Comparison of ENCODE assay signal across 28 mouse cellular contexts in genomic region chrX:130212759-130213158, GRCm38 (mm10).
DNase-seq lines count a peak whose midpoint lies in the region; ATAC-seq and TF ChIP-seq lines count a peak whose summit lies in the region.
"Had no signal": no experiment of that assay in that cellular context is flagged by ENCODE, and none has a peak within 500 bp of the region (broad histone marks: within the 10 kb centered on the region; RNA-seq: fewer than 3 reads in every experiment).

No protein-coding gene starts in this region.

- DNase-seq in G1E (ENCODE audit: low spot score): no peak
- DNase-seq in c-Kit-positive CD71-negative TER-119-negative erythroid progenitor cells, embryonic 14.5 days (ENCODE audit: low read depth): peak; percentile 12
- no peak for DNase-seq in yolk sac, embryonic 10.5 days (ENCODE audit: low spot score)
- DNase-seq in kidney, adult 8-10 months: no peak
- DNase-seq: adrenal gland, adult 2 months; cerebellum, adult 18-20 months; cerebellum, postnatal 25 days; embryo, embryonic 11 days; heart, adult 18-20 months; heart, postnatal 14 days; kidney, adult 18-20 months; layer of hippocampus, adult 9-11 months; lung, postnatal 10 days; right cerebral cortex, postnatal 14 days; thymus, postnatal 36 days had no signal

- WGBS in liver, embryonic 12.5 days (ENCODE audit: insufficient replicate concordance): 22% methylated on average over 4 of the region's 4 CpGs

- H3K27me3 ChIP-seq in G1E (ENCODE audit: insufficient read depth, low read length): no peaks in the 10 kb centered on the region
- no peaks in the 10 kb centered on the region for H3K27me3 ChIP-seq in liver, embryonic 12.5 days (replicated peaks)
- H3K27me3 ChIP-seq: embryonic facial prominence, embryonic 15.5 days; heart, embryonic 13.5 days; midbrain, embryonic 13.5 days; neural tube, embryonic 12.5 days; stomach, embryonic 15.5 days had no signal

- H3K4me3 ChIP-seq in G1E (ENCODE audit: low read depth, low read length): no peak overlapping the region
- no peak overlapping the region for H3K4me3 ChIP-seq in liver, embryonic 12.5 days
- H3K4me3 ChIP-seq: embryonic facial prominence, embryonic 15.5 days; heart, embryonic 13.5 days; limb, embryonic 10.5 days; midbrain, embryonic 13.5 days; neural tube, embryonic 12.5 days; stomach, embryonic 15.5 days had no signal

- H3K4me1 ChIP-seq in G1E (ENCODE audit: insufficient read depth, low read depth, low read length): peaks cover 5% of the 10 kb centered on the region; the same call in 1 of the 2 replicates
- H3K4me1 ChIP-seq in liver, embryonic 12.5 days: no peaks in the 10 kb centered on the region
- H3K4me1 ChIP-seq: embryonic facial prominence, embryonic 15.5 days; heart, embryonic 13.5 days; limb, embryonic 10.5 days; midbrain, embryonic 13.5 days; neural tube, embryonic 12.5 days; stomach, embryonic 15.5 days had no signal

- H3K27ac ChIP-seq in liver, embryonic 12.5 days: no peak overlapping the region
- H3K27ac ChIP-seq: embryonic facial prominence, embryonic 15.5 days; heart, embryonic 13.5 days; hindbrain, embryonic 14.5 days; kidney, postnatal 0 days; limb, embryonic 10.5 days; midbrain, embryonic 13.5 days; neural tube, embryonic 12.5 days; stomach, embryonic 15.5 days had no signal

- no peaks in the 10 kb centered on the region for H3K9me3 ChIP-seq in G1E (replicated peaks)
- no peaks in the 10 kb centered on the region for H3K9me3 ChIP-seq in liver, embryonic 12.5 days (replicated peaks)
- H3K9me3 ChIP-seq: embryonic facial prominence, embryonic 15.5 days; heart, embryonic 13.5 days; limb, embryonic 10.5 days; midbrain, embryonic 13.5 days; neural tube, embryonic 12.5 days; stomach, embryonic 15.5 days had no signal

- no peak for TF ChIP-seq CTCF in G1E (IDR thresholded peaks at IDR 0.05; ENCODE audit: low read depth, low read length)

- no peak overlapping the region for H3K9ac ChIP-seq in liver, embryonic 12.5 days
- H3K9ac ChIP-seq: embryonic facial prominence, embryonic 15.5 days; heart, embryonic 13.5 days; hindbrain, embryonic 14.5 days; midbrain, embryonic 13.5 days; neural tube, embryonic 12.5 days; stomach, embryonic 15.5 days had no signal

- no peaks in the 10 kb centered on the region for H3K36me3 ChIP-seq in G1E (replicated peaks)
- no peaks in the 10 kb centered on the region for H3K36me3 ChIP-seq in liver, embryonic 12.5 days
- H3K36me3 ChIP-seq: embryonic facial prominence, embryonic 15.5 days; heart, embryonic 13.5 days; limb, embryonic 10.5 days; midbrain, embryonic 13.5 days; neural tube, embryonic 12.5 days; stomach, embryonic 15.5 days had no signal

- peak; percentile 99 for ATAC-seq in G1E (ENCODE audit: extremely low read depth, insufficient number of reproducible peaks, low FRiP score, poor library complexity, severe bottlenecking)
- peak; percentile 46; the same call in 1 of the 2 replicates for ATAC-seq in liver, embryonic 12.5 days
- ATAC-seq in megakaryocyte progenitor cell, adult 5-6 weeks (replicated peaks; ENCODE audit: poor library complexity): peak; percentile 98
- no peak for ATAC-seq in cerebellum, adult (ENCODE audit: insufficient number of reproducible peaks, low FRiP score, low TSS enrichment)
- ATAC-seq: forebrain, embryonic 14.5 days; inflammation-experienced regulatory T-cells, adult 6 months; midbrain, embryonic 13.5 days had no signal

- H3K4me2 ChIP-seq in liver, embryonic 12.5 days: no peak overlapping the region
- H3K4me2 ChIP-seq: embryonic facial prominence, embryonic 15.5 days; heart, embryonic 13.5 days; hindbrain, embryonic 14.5 days; midbrain, embryonic 13.5 days; neural tube, embryonic 12.5 days; stomach, embryonic 15.5 days had no signal
